Mouse (Mus musculus) stomach, embryonic 14.5 days (tissue): Measurements from ENCODE around the gene Cd5. TPM values are rescaled to one million over a fixed set of nuclear protein-coding genes. Genes with fewer than 3 reads are reported as not detected.

Experiments
- ATAC-seq: fragments of 200-750 bp; cut with Nextera tagmentation; 2 replicates; pipeline ENCODE4 v1.8.0; 2017; ENCODE audit warnings: low read depth, moderate TSS enrichment; ENCODE audit not compliant: insufficient number of reproducible peaks, insufficient read depth, low FRiP score
- H3K27ac ChIP-seq: fragments of 300-500 bp; sonication (generic); 2 replicates; pipeline ENCODE4 v1.5.1; 2014; ENCODE audit warnings: mild to moderate bottlenecking, low read length, moderate library complexity, mixed read lengths
- H3K27me3 ChIP-seq: fragments of 300-500 bp; sonication (generic); 2 replicates; pipeline ENCODE4 v1.6.1; 2014; ENCODE audit warnings: low read length, control low read depth, mixed read lengths; ENCODE audit not compliant: control insufficient read depth, insufficient read depth
- H3K36me3 ChIP-seq: fragments of 300-500 bp; sonication (generic); 2 replicates; pipeline ENCODE4 v1.6.1; 2014; ENCODE audit warnings: mild to moderate bottlenecking, control low read depth, low read length, moderate library complexity, mixed read lengths; ENCODE audit not compliant: control insufficient read depth, insufficient read depth
- H3K4me1 ChIP-seq: fragments of 300-500 bp; sonication (generic); 2 replicates; pipeline ENCODE4 v1.6.1; 2014; ENCODE audit warnings: low read length, control low read depth, mixed read lengths; ENCODE audit not compliant: control insufficient read depth, insufficient read depth
- H3K4me2 ChIP-seq: fragments of 300-500 bp; sonication (generic); replicated peaks from 2 replicates; pipeline ENCODE4 v1.6.1; 2014; ENCODE audit warnings: low read depth, low read length, control low read depth
- H3K4me3 ChIP-seq: fragments of 300-500 bp; sonication (generic); 2 replicates; pipeline ENCODE4 v1.5.1; 2014; ENCODE audit warnings: low read depth, low read length, control low read depth
- H3K9ac ChIP-seq: fragments of 300-500 bp; sonication (generic); replicated peaks from 2 replicates; pipeline ENCODE4 v1.6.1; 2014; ENCODE audit warnings: low read depth, mild to moderate bottlenecking, control low read depth, low read length, moderate library complexity, mixed read lengths
- H3K9me3 ChIP-seq: fragments of 300-500 bp; sonication (generic); 2 replicates; pipeline ENCODE4 v1.6.1; 2016; ENCODE audit warnings: low read depth, low read length, control low read depth; ENCODE audit not compliant: control insufficient read depth
- WGBS: fragments of 180-500 bp; shearing (Covaris S2); extraction: QIAGEN DNeasy Blood & Tissue Kit; methylation state at CpG from one replicate; pipeline ENCODE4 v1.1.7; 2014; 5-methylcytosine and 5-hydroxymethylcytosine counted together
- polyA plus RNA-seq: library from polyadenylated mRNA; unstranded; fragments of >200 nt; fragmentation: Nextera tagmentation; extraction: Ambion mirVana; gene quantifications from 2 replicates; pipeline ENCODE4 v1.2.1, GENCODE M21; 2014

Gene Cd5
- polyA plus RNA-seq, 1 experiment from 2014 or later: 2.1 TPM

- H3K36me3 ChIP-seq: no peaks in the 10 kb centered on the region
- ATAC-seq: no peak
- H3K9me3 ChIP-seq: no peaks in the 10 kb centered on the region
- no peak overlapping the region for H3K27ac ChIP-seq
- no peak overlapping the region for H3K9ac ChIP-seq
- H3K27me3 ChIP-seq: no peaks in the 10 kb centered on the region
- H3K4me3 ChIP-seq: no peak overlapping the region
- H3K4me1 ChIP-seq: peaks cover 47% of the 10 kb centered on the region
- WGBS: 68% methylated on average over 6 of the region's 6 CpGs
- H3K4me2 ChIP-seq: no peak overlapping the region
Observed at GRCm38 (mm10) chr19:10701013-10701726, 37.6 kb downstream of the Cd5 start.

- WGBS: 20% methylated on average over 9 of the region's 9 CpGs
- Histone ChIP-seq H3K9me3 (no peaks in the 10 kb centered on the region), H3K9ac (no peak overlapping the region), H3K36me3 (no peaks in the 10 kb centered on the region), H3K4me3 (no peak overlapping the region), H3K27me3 (no peaks in the 10 kb centered on the region), H3K4me2 (peak overlapping the region; percentile 11; the same call in 1 of the 2 replicates), H3K4me1 (peaks cover 58% of the 10 kb centered on the region), H3K27ac (peak overlapping the region; percentile 75)
- ATAC-seq: peak; percentile 89
Observed at GRCm38 (mm10) chr19:10699851-10700250, 39.0 kb downstream of the Cd5 start.

GRCm38 (mm10) chr19:10698131-10698991 is 40.4 kb downstream of the Cd5 start:
- H3K4me2 ChIP-seq: no peak overlapping the region; the same call in 1 of the 2 replicates
- no peak for ATAC-seq
- H3K4me1 ChIP-seq: peaks cover 58% of the 10 kb centered on the region
- H3K27me3 ChIP-seq: no peaks in the 10 kb centered on the region
- H3K4me3 ChIP-seq: no peak overlapping the region
- H3K9ac ChIP-seq: no peak overlapping the region
- WGBS: 73% methylated on average over 9 of the region's 9 CpGs
- peak overlapping the region; percentile 75; the same call in 1 of the 2 replicates for H3K27ac ChIP-seq
- no peaks in the 10 kb centered on the region for H3K36me3 ChIP-seq
- no peaks in the 10 kb centered on the region for H3K9me3 ChIP-seq

GRCm38 (mm10) chr19:10695801-10696200 is 43.0 kb downstream of the Cd5 start:
- H3K27me3 ChIP-seq: no peaks in the 10 kb centered on the region
- ATAC-seq: no peak
- 61% methylated on average over 7 of the region's 7 CpGs for WGBS
- H3K4me3 ChIP-seq: no peak overlapping the region
- H3K4me1 ChIP-seq: peaks cover 48% of the 10 kb centered on the region
- H3K9ac ChIP-seq: no peak overlapping the region
- peak overlapping the region; percentile 48; the same call in 1 of the 2 replicates for H3K27ac ChIP-seq
- no peaks in the 10 kb centered on the region for H3K9me3 ChIP-seq
- H3K36me3 ChIP-seq: no peaks in the 10 kb centered on the region
- H3K4me2 ChIP-seq: no peak overlapping the region

GRCm38 (mm10) chr19:10693926-10694682 is 44.7 kb downstream of the Cd5 start:
- no peak for ATAC-seq
- Histone ChIP-seq H3K9ac (no peak overlapping the region), H3K9me3 (no peaks in the 10 kb centered on the region), H3K27me3 (no peaks in the 10 kb centered on the region), H3K36me3 (no peaks in the 10 kb centered on the region), H3K4me3 (no peak overlapping the region), H3K4me1 (peaks cover 48% of the 10 kb centered on the region), H3K27ac (no peak overlapping the region), H3K4me2 (no peak overlapping the region)
- WGBS: 85% methylated on average over 10 of the region's 10 CpGs

GRCm38 (mm10) chr19:10692361-10692760 is 46.4 kb downstream of the Cd5 start:
- 82% methylated on average over 4 of the region's 4 CpGs for WGBS
- no peak for ATAC-seq
- peaks cover 34% of the 10 kb centered on the region for H3K4me1 ChIP-seq

GRCm38 (mm10) chr19:10691660-10692059 is 47.1 kb downstream of the Cd5 start:
- Histone ChIP-seq H3K4me3 (no peak overlapping the region), H3K27me3 (no peaks in the 10 kb centered on the region), H3K4me1 (peaks cover 28% of the 10 kb centered on the region), H3K9ac (no peak overlapping the region), H3K36me3 (no peaks in the 10 kb centered on the region), H3K9me3 (no peaks in the 10 kb centered on the region), H3K27ac (peak overlapping the region; percentile 36; the same call in 1 of the 2 replicates), H3K4me2 (no peak overlapping the region)
- ATAC-seq: no peak
- 77% methylated on average over 3 of the region's 3 CpGs for WGBS

More at GRCm38 (mm10) chr19:10692361-10692760, 46.4 kb downstream of the Cd5 start:
- Histone ChIP-seq H3K4me2 (no peak overlapping the region), H3K9ac (no peak overlapping the region), H3K9me3 (no peaks in the 10 kb centered on the region), H3K27me3 (no peaks in the 10 kb centered on the region), H3K36me3 (no peaks in the 10 kb centered on the region), H3K27ac (peak overlapping the region; percentile 36; the same call in 1 of the 2 replicates), H3K4me3 (no peak overlapping the region)

- H3K27me3 ChIP-seq: no peaks in the 10 kb centered on the region
- peak overlapping the region; percentile 6; the same call in 1 of the 2 replicates for H3K9ac ChIP-seq
- no peaks in the 10 kb centered on the region for H3K36me3 ChIP-seq
- ATAC-seq: no peak
- H3K4me1 ChIP-seq: peaks cover 27% of the 10 kb centered on the region
- H3K27ac ChIP-seq: no peak overlapping the region; the same call in 1 of the 2 replicates
- H3K4me3 ChIP-seq: no peak overlapping the region
- WGBS: 87% methylated on average over 4 of the region's 4 CpGs
- 0 out of 2 replicates have a peak overlapping the region, but pooled peaks have one; percentile 78 for H3K4me2 ChIP-seq
- H3K9me3 ChIP-seq: no peaks in the 10 kb centered on the region
Observed at GRCm38 (mm10) chr19:10691121-10691520, 47.7 kb downstream of the Cd5 start.
